Mouse (Mus musculus) MEL (cell line): Measurements from ENCODE around the gene Psmc5.

Experiments used
- CHD2 ChIP-seq: IDR thresholded peaks from 2 replicates; pipeline ENCODE4 v1.6.1; 2011; ENCODE audit warnings: low read length, improper control_type of control experiment
- CTCF ChIP-seq, 3 experiments: IDR thresholded peaks in 2 of 3; conservative IDR thresholded peaks in 1 of 3; 2 replicates each; pipeline ENCODE4 v1.5.1; 2011 to 2012; ENCODE audit warnings: low read length in 3 of 3, low read depth in 2 of 3, mild to moderate bottlenecking in 2 of 3, improper control_type of control experiment in 1 of 3, inconsistent platforms in 1 of 3, mixed read lengths in 1 of 3, moderate library complexity in 1 of 3; ENCODE audit not compliant: control insufficient read depth in 1 of 3, insufficient read depth in 1 of 3, poor library complexity in 1 of 3, severe bottlenecking in 1 of 3
- E2F4 ChIP-seq: IDR thresholded peaks from 2 replicates; pipeline ENCODE4 v1.6.1; 2011; ENCODE audit warnings: low read depth, low read length, improper control_type of control experiment, borderline replicate concordance
- ETS1 ChIP-seq: IDR thresholded peaks from 2 replicates; pipeline ENCODE4 v1.6.1; 2012; ENCODE audit warnings: low read depth, mild to moderate bottlenecking, inconsistent platforms, low read length, improper control_type of control experiment, moderate library complexity
- GABPA ChIP-seq: IDR thresholded peaks from 2 replicates; pipeline ENCODE4 v1.6.1; 2012; ENCODE audit warnings: low read depth, mild to moderate bottlenecking, inconsistent platforms, low read length, improper control_type of control experiment, moderate library complexity
- GATA1 ChIP-seq: IDR thresholded peaks from 2 replicates; pipeline ENCODE4 v1.6.1; 2011; ENCODE audit warnings: low read depth, low read length, improper control_type of control experiment
- MYB ChIP-seq: IDR thresholded peaks from 2 replicates; pipeline ENCODE4 v1.6.1; 2011; ENCODE audit warnings: mild to moderate bottlenecking, low read depth, low read length, improper control_type of control experiment
- POLR2A ChIP-seq, 2 experiments: IDR thresholded peaks; 2 replicates each; pipeline ENCODE4 v1.6.1; 2011 to 2012; ENCODE audit warnings: low read length in 2 of 2, mild to moderate bottlenecking in 2 of 2, control low read depth in 1 of 2, improper control_type of control experiment in 1 of 2, low read depth in 1 of 2, moderate library complexity in 1 of 2; ENCODE audit not compliant: control insufficient read depth in 1 of 2, insufficient read depth in 1 of 2, poor library complexity in 1 of 2
- POLR2AphosphoS2 ChIP-seq: IDR thresholded peaks from 2 replicates; pipeline ENCODE4 v1.6.1; 2011; ENCODE audit warnings: low read length, improper control_type of control experiment
- TBP ChIP-seq: IDR thresholded peaks from 2 replicates; pipeline ENCODE4 v1.8.0; 2011; ENCODE audit warnings: low read depth, low read length, improper control_type of control experiment
- ZMIZ1 ChIP-seq: IDR thresholded peaks from 2 replicates; pipeline ENCODE4 v1.6.1; 2012; ENCODE audit warnings: low read depth, mild to moderate bottlenecking, inconsistent platforms, low read length, improper control_type of control experiment, moderate library complexity
- ZNF384 ChIP-seq: IDR thresholded peaks from 2 replicates; pipeline ENCODE4 v1.6.1; 2012; ENCODE audit warnings: low read depth, mild to moderate bottlenecking, inconsistent platforms, low read length, improper control_type of control experiment

DNA sequence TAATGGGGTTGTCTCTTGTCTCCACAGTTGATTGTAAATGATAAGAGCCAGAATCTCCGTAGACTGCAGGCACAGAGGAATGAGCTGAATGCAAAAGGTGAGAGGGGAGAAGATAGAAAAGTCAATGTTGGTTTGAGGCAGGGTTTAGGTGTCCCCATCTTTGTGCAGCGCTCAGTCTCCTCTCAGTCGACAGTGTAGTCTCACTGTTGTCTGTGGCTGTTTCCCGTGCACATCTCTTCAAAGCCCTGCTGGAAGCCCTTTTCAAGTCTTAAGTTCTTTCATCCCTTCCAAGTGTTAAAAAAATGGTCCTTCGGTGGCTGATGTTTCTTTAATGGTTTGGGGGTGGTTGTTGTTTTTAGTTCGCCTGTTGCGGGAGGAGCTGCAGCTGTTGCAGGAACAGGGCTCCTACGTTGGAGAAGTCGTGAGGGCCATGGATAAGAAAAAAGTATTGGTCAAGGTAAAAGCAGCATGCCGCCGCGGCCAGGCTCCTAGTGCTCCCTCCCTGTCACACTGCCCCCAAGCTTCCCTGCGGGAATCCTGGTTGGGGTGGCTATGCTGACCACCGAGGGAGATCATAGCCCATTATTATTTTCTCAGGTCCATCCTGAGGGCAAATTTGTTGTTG is 5.0 kb downstream of the Psmc5 start:
- TF ChIP-seq POLR2AphosphoS2 (peak; percentile 9; the same call in 1 of the 2 replicates), CTCF (IDR thresholded peaks at IDR 0.05 in 2 of 3, conservative IDR thresholded peaks at IDR 0.05 in 1 of 3; ENCODE audit: control insufficient read depth in 1 of 3, insufficient read depth in 1 of 3, low read depth in 2 of 3, low read length in 3 of 3, poor library complexity in 1 of 3, severe bottlenecking in 1 of 3) (no peak), CHD2 (no peak), E2F4 (no peak), ETS1 (no peak), ZNF384 (no peak), POLR2A (IDR thresholded peaks at IDR 0.05; ENCODE audit: control insufficient read depth in 1 of 2, insufficient read depth in 1 of 2, low read depth in 1 of 2, low read length in 2 of 2, poor library complexity in 1 of 2) (peak in 1 of 2 experiments; percentile 23; a peak in 1 of 4 replicates), TBP (no peak), GATA1 (no peak), MYB (no peak), GABPA (no peak), ZMIZ1 (no peak)
